Mouse (Mus musculus) heart, postnatal 4 days (tissue): ENCODE data around the gene Cyren. TPM values are rescaled to one million over a fixed set of nuclear protein-coding genes. Genes with fewer than 3 reads are reported as not detected.

Experiments
- DNase-seq: peaks from one replicate; pipeline ENCODE4 v3.0.0; 2021
- total RNA-seq, 2 experiments: library from RNA; stranded (reverse); gene quantifications; 2 replicates each; pipeline ENCODE4 v1.2.3; 2021

The Cyren gene
- 1 to 10 TPM; 5.5 to 6.7 TPM for total RNA-seq

GRCm38 (mm10) chr6:34877509-34878321 is at the start of gene Cyren:
TSS of gene Cyren (minus strand) at chr6:34878060.
- DNase-seq, result peak; percentile 95

DNA sequence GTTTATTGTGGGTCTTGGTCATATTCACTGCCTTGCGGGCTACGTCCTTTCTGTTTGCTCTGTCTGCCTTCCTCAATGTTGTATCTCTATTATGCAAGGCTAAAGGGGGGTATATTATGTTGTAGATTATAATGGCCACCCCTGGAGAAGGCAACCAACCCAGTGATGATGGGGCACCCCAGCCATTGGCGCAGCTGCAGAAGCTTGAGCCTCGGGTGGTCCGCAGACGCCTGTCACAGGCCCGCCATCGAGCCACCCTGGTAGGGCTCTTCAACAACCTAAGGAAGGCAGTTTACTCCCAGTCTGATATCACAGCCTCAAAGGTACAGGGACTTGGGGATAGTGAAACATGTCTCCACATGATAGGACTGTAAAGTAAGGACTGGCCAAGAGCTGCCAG is 49.7 kb upstream of the Cyren start:
- DNase-seq, result no peak

GRCm38 (mm10) chr6:34927156-34927555 is 49.3 kb upstream of the Cyren start:
- DNase-seq, result peak; percentile 81

GRCm38 (mm10) chr6:34921941-34922340 is 44.1 kb upstream of the Cyren start:
- peak; percentile 79 for DNase-seq

DNA sequence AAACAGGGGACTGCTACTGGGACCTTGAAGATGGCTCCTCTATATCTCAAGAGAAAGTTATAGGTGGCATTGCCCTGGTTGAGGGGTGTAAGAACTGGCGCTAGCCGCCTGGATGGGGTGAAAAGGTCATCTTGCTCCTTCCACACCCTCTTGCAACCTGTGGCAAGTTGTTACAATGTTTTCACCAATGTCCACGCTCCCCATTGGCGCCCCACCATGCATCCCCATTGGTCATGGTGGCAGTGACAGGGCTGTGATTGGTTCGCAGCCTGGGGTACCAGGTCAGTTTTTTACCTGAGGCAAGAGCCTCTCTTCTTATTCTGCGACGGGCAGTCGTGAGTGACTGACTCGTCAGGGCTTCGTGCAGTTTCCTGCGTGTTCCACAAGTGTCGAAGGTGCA is 42.8 kb upstream of the Cyren start:
- no peak for DNase-seq

- DNase-seq, result no peak
Observed at GRCm38 (mm10) chr6:34919956-34920355, 42.1 kb upstream of the Cyren start, which contains the start of gene Stra8. TSS of gene Stra8 (plus strand) at chr6:34920163.

DNA sequence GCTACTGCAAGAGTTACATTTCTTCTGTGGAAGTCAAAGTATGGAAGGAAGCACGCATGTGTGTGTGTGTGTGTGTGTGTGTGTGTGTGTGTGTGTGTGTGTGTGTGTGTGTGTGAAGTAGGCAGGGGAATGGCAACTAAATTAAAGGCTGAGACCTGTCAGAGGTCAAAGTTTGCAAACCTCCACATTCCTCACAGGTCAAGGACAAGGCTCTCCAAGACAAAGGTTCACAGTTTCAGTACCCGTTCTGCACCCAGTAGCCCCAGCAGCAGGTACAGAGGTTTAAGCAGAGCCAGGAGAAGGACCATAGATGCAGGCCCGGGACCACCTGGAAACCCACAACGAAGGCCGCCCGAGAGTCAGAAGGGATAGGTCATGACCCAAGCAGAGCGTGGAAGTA is 41.3 kb upstream of the Cyren start:
- no peak for DNase-seq

DNA sequence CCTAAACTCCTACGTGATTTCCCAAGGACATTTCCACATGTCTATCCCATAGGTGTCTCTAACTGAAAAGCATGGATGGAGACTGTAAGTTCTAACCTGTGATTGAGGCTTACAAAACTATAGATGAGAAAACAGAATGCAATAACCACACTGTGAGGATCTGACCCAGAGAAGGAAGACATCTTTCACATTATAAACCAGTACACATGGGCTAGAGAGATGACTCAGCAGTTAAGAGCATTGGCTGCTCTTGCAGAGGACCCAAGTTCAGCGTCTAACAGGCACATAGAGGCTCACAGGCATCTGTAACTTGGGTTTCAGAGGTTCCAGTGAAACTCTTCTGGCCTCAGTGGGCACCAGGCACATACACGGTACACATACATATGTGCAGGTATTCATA is 36.6 kb upstream of the Cyren start:
- no peak for DNase-seq

- no peak for DNase-seq
Observed at GRCm38 (mm10) chr6:34913341-34914040, 35.6 kb upstream of the Cyren start.

DNA sequence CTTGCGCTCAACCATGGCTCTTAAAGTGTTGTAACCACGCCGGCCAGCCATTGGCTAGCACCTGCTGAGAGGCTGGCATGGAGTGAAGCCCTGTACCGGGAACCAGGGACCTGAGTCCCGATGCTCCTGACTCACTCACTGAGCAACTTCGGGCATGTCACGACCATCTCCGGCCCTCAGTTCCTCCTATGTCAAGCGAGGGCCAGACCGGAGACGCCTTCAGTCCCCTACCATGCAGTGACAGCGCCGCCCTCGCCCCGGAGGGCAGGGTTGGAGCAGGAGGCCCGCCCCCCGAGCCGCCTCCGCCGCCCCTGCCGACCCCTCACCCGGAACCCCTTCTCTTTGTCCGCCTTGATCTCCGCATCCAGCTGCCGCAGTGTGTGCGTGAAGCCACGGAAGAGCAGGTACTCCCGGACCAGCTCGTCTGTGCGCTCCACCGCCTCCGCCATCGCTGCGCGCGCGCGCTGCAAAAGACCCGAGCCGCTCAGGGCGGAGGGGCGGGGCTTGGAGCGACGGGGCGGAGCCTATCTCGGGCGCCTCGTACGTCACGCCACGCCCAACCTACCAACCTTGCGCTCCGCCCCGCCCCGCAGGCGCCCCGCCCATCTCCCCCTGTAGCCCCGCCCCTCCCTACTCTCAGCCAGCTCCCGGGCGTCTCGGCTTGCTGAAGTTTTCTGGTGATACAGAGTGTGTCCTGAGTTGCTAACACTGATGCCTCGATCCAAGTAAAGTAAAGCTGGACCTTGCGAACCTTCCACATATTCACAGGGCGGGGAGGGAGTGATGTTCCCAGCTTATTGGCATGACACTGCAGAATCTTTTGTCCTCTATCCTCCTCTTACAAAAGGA is 32.7 kb upstream of the Cyren start, which contains the start of gene Wdr91:
Wdr91 (minus strand) TSS at position 506 of the 849 bp plus-strand sequence.
- peak; percentile 97 for DNase-seq

GRCm38 (mm10) chr6:34909631-34910345 is 31.9 kb upstream of the Cyren start:
- no peak for DNase-seq

DNA sequence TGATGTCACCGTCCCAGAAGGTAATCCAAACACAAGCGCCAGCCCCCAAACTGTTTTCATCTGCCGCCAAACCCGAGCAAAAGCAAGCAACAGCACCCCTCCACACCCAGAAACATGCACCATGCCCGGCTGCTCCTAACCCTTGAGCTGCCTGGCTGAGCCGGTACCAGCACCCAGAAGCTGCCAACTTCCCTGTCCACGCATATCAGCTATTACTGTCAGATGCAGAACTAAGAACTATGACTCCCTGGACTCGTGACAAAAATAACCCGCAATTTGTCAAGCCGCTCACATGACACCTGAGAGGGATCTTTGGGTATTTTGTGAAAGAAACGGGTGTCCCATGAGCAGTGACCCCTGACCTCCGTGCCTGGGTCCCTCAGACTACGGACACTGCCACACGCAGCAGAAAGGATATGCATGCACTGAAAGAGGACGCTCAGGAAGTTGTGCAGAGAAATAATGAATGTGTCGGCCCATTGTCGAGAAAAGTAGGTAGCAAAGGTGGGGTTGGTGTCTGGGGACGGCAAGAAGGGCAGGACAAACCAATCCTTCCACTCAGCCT is 29.9 kb upstream of the Cyren start:
- no peak for DNase-seq

DNA sequence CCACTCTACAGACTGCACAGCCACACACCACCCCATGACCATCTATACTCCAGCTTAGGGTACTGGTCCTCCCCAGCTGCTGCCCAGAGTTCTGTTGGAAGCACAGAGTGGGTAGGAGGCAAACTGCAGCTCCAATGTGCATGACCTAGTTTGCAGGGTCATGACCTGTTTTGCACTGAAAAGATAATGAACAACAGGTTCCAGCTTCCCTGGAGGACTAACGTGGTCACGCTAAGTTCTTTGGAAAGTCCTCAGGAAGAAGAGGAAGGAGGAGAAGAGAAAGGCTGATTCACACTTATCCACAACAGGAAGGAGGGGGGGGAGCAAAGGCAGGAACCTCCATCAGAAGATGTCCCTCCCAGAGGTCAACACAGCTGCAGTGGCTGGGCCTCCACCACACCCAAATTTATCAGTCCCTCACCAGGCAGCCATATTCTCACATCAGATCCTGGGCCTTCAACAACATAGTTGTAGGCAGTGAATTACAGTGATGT is 29.3 kb upstream of the Cyren start:
- no peak for DNase-seq

DNA sequence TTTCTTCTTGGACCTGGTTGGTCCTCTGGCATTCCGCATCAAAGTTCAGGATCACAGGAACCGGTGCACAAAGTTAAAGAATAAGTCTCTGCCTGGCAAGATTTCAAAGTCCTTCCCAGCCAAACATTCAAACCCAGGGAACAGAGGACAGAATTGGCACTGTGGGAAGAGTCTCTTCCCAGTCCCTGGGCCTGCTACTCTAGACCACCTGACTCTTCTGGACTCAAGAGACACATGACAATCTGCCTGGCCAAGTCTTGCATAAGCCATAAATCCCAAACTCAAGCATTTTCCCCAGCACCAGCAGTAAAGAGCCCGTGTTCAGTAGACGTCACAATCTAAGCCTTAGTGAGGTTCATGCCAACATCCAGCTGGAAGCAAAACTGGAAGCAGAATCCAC is 28.8 kb upstream of the Cyren start:
- no peak for DNase-seq

DNA sequence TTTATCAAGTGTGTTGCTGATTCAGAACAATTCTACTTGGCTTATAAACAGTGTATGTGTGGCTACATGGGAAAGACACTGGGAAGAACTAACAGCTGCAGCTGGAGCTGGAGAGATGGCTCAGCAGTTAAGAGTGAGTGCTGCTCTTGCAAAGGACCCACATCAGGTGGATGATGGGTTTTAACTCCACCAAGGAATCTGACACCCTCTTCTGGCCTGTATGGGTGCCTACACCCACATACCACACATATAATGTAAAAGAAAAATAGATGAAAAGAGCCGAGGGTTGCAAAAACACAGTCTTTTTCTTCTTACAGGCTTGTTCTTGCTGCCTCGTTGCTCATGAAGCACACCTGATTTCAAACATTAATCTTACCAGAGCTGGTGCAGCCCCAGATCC is 28.3 kb upstream of the Cyren start:
- DNase-seq, result no peak

DNA sequence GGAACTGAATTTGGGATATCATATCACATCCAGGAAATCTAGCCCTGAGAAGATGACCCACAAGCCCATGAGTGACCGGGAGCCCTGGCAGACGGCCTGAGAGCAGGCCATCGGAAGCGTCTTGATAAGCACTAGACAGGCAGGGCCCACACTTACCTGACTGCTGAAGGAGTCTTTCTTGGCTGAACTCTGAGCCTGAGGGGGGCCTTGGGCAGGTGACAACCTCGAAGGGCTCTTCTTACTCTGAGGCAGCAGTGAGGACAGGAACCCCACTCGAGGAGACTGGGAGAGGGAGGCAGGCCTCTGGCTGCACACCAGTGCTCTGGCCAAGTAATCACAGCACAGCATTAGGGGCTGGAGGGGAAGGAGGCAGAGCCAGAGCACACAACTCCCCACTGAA is 26.5 kb upstream of the Cyren start:
- DNase-seq, result no peak

DNA sequence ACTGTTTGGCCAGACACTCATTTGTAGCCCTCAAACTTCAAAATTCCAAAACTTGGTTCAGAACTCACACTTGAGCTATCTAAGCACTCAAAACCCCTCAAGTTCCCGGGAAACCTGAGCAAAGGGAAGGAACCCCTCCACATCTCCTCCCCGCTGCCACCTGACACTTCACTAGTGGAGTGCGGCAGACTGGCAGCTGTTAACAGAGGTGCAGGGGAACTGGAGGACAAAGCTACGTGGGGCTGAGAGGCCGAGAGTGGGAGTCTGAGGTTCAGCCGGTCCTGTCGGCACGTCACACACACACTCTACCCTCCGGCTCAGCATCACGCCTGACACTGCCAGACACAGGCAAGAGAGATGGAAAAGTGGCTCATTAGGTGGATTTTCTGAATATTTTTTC is 26.0 kb upstream of the Cyren start:
- no peak for DNase-seq

DNA sequence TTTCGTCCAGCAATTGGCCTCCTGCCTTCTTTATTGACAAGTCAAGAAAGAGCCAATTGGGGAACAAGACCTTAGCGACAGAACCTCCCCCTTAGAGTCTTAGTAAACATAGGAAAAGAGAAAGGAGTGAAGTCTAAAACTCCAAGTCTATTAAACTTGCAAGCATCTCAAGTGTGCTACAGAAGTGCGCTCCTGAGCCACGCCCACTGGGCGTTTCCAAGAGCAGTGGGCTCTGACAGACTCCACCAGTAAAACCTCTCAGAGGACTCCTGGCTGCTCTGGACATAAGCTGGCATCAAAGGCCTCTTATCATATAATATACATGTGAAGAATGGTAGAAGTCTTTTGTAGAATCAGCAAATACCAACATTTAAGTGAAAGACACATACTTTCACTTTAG is 25.6 kb upstream of the Cyren start:
- no peak for DNase-seq

- DNase-seq, result no peak
Observed at GRCm38 (mm10) chr6:34902578-34902977, 24.7 kb upstream of the Cyren start.

GRCm38 (mm10) chr6:34901911-34902444 is 24.1 kb upstream of the Cyren start:
- no peak for DNase-seq

- DNase-seq, result no peak
Observed at GRCm38 (mm10) chr6:34900990-34901389, 23.1 kb upstream of the Cyren start.
